Mouse (Mus musculus) liver, embryonic 16.5 days (tissue): ENCODE data around the gene Olfr322. TPM values are rescaled to one million over a fixed set of nuclear protein-coding genes. Genes with fewer than 3 reads are reported as not detected.

Source experiments
- ATAC-seq: fragments of 200-750 bp; cut with Nextera tagmentation; 2 replicates; pipeline ENCODE4 v1.8.0; 2017; ENCODE audit warnings: low read depth, mild to moderate bottlenecking, moderate number of reproducible peaks, moderate library complexity
- H3K27ac ChIP-seq: fragments of 300-500 bp; sonication (generic); 2 replicates; pipeline ENCODE4 v1.5.1; 2014; ENCODE audit warnings: mild to moderate bottlenecking, low read length
- H3K27me3 ChIP-seq: fragments of 300-500 bp; sonication (generic); 2 replicates; pipeline ENCODE4 v1.6.1; 2014; ENCODE audit warnings: low read depth, low read length, mixed read lengths; ENCODE audit not compliant: control insufficient read depth, insufficient read depth
- H3K36me3 ChIP-seq: fragments of 300-500 bp; sonication (generic); 2 replicates; pipeline ENCODE4 v1.6.1; 2014; ENCODE audit warnings: mild to moderate bottlenecking; ENCODE audit not compliant: control insufficient read depth, insufficient read depth
- H3K4me1 ChIP-seq: fragments of 300-500 bp; sonication (generic); 2 replicates; pipeline ENCODE4 v1.6.1; 2014; ENCODE audit warnings: low read depth, low read length, mixed read lengths; ENCODE audit not compliant: control insufficient read depth
- H3K4me2 ChIP-seq: fragments of 300-500 bp; sonication (generic); 2 replicates; pipeline ENCODE4 v1.6.1; 2014; ENCODE audit warnings: low read depth, low read length, mixed read lengths
- H3K4me3 ChIP-seq: fragments of 300-500 bp; sonication (generic); 2 replicates; pipeline ENCODE4 v1.5.1; 2014; ENCODE audit warnings: low read depth, mild to moderate bottlenecking, low read length
- H3K9ac ChIP-seq: fragments of 300-500 bp; sonication (generic); 2 replicates; pipeline ENCODE4 v1.6.1; 2014; ENCODE audit warnings: low read depth, low read length
- H3K9me3 ChIP-seq: fragments of 300-500 bp; sonication (generic); replicated peaks from 2 replicates; pipeline ENCODE4 v1.6.1; 2016; ENCODE audit warnings: low read length; ENCODE audit not compliant: control insufficient read depth
- WGBS: fragments of 180-500 bp; shearing (Covaris S2); extraction: QIAGEN DNeasy Blood & Tissue Kit; methylation state at CpG from one replicate; pipeline ENCODE4 v1.1.7; 2014; ENCODE audit not compliant: insufficient replicate concordance; 5-methylcytosine and 5-hydroxymethylcytosine counted together
- polyA plus RNA-seq: library from polyadenylated mRNA; unstranded; fragments of >200 nt; fragmentation: Nextera tagmentation; extraction: Ambion mirVana; gene quantifications from 2 replicates; pipeline ENCODE4 v1.2.1, GENCODE M21; 2015

The Olfr322 gene
- 0.08 TPM in 1 of 2 replicates, not detected in the other for polyA plus RNA-seq

- Histone ChIP-seq H3K4me2 (no peak within 1 kb of the TSS), H3K9me3 (no peaks in the 10 kb centered on the region), H3K36me3 (no peaks in the 10 kb centered on the region), H3K27me3 (no peaks in the 10 kb centered on the region), H3K27ac (no peak within 1 kb of the TSS), H3K9ac (no peak within 1 kb of the TSS), H3K4me3 (no peak within 1 kb of the TSS), H3K4me1 (no peaks in the 10 kb centered on the region)
- 75% methylated on average over 4 of the region's 4 CpGs for WGBS
- no peak for ATAC-seq
Observed at GRCm38 (mm10) chr11:58658596-58658995, at the start of gene Olfr322. Gene Olfr322, plus strand, starts transcription at chr11:58658782.

DNA sequence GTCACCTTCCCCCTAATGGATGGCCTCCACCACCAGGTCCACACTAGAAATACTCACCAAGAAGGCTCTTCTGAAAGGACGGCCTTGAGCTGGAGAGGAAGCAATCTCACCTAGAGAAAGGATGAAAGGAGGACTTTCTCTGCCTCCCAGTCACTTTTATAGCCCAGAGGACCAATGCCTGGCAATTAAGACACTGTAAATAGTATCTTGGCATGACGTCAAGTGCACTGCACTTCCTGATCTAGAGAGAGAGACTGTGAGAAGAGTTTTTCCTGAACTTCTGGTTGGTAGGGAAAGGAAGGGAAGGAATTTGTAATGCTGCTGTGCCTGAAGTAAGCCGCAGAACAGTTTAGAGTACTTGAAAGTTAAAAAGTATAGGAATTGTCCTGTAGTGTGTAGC is 45.2 kb upstream of the Olfr322 start:
- Histone ChIP-seq H3K9me3 (no peaks in the 10 kb centered on the region), H3K4me2 (no peak overlapping the region), H3K27me3 (no peaks in the 10 kb centered on the region), H3K4me1 (no peaks in the 10 kb centered on the region), H3K27ac (no peak overlapping the region), H3K4me3 (no peak overlapping the region), H3K9ac (no peak overlapping the region), H3K36me3 (no peaks in the 10 kb centered on the region)
- WGBS: 40% methylated on average over 3 of the region's 3 CpGs
- no peak for ATAC-seq

DNA sequence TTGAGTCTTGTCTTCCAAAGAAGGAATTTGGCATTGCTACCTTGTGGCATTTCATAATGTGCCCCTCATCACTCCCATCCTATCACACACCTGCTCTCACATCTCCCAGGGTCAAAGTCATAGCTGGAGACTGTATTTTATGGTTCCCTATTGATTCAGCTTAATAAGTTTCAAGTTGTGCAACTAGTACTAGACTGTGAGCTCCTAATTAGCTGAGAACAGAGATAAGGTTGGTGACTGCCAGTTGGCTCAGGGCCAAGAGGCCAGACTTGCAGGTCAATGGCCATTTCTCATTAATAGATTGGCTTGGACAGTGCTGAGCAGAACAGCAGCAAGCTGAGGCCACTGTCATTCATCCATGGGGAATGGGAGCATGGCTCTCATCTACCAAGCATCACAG is 44.1 kb upstream of the Olfr322 start:
- Histone ChIP-seq H3K4me1 (no peaks in the 10 kb centered on the region), H3K4me2 (no peak overlapping the region), H3K36me3 (no peaks in the 10 kb centered on the region), H3K4me3 (no peak overlapping the region), H3K27ac (no peak overlapping the region), H3K27me3 (no peaks in the 10 kb centered on the region), H3K9ac (no peak overlapping the region), H3K9me3 (no peaks in the 10 kb centered on the region)
- no peak for ATAC-seq

DNA sequence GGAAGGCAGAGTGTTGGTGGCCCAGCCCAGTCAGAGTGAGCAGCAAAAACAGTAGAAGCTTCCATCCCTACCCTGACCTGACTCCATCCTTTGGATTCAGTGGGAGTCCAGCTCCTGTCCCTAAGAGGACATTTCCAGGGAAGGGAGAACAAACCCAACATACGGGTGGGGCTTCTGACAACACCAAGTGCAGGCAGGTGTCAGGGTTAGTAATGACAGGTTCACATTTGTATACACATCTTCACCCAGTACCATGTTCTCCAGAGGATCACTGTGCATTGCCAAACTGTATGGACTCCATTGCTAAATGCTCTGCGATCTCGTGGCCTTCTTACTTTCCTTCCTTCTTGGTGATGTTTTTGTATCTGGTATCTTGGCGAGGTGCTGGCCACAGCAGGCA is 42.6 kb upstream of the Olfr322 start, which contains the start of gene 2210407C18Rik:
Gene 2210407C18Rik (minus strand): TSS at position 101 of the 400 bp plus-strand sequence.
- no peaks in the 10 kb centered on the region for H3K9me3 ChIP-seq
- no peak within 1 kb of the TSS for H3K9ac ChIP-seq
- H3K27ac ChIP-seq: no peak within 1 kb of the TSS
- no peak for ATAC-seq
- H3K27me3 ChIP-seq: no peaks in the 10 kb centered on the region
- no peak within 1 kb of the TSS for H3K4me2 ChIP-seq
- H3K36me3 ChIP-seq: no peaks in the 10 kb centered on the region
- 63% methylated on average over 4 of the region's 4 CpGs for WGBS
- no peaks in the 10 kb centered on the region for H3K4me1 ChIP-seq
- no peak within 1 kb of the TSS for H3K4me3 ChIP-seq

GRCm38 (mm10) chr11:58618369-58618768 is 40.2 kb upstream of the Olfr322 start:
- Histone ChIP-seq H3K27ac (no peak overlapping the region), H3K9me3 (no peaks in the 10 kb centered on the region), H3K36me3 (no peaks in the 10 kb centered on the region), H3K4me3 (no peak overlapping the region), H3K4me2 (no peak overlapping the region), H3K4me1 (no peaks in the 10 kb centered on the region), H3K9ac (no peak overlapping the region), H3K27me3 (no peaks in the 10 kb centered on the region)
- WGBS: 50% methylated on average over 3 of the region's 3 CpGs
- ATAC-seq: no peak

DNA sequence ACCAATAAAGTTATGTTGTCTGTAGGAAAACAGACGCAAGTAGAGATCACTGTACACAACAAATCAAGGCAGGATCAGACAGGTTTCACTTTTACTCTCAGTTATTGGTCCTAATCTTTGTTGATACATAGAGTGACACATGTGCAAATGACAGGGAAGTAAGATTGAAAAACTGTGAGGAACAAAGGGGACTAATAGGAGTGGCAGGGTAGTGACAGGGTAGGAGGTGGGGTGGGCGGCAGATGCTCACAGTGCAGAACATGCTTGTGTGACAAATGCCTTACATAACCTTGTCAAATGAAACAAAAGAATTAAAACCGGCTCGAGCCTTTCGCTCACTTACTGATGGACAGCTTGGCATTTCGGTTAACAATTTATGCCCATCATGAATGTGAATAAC is 39.8 kb upstream of the Olfr322 start:
- Histone ChIP-seq H3K4me2 (no peak overlapping the region), H3K27ac (no peak overlapping the region), H3K4me1 (no peaks in the 10 kb centered on the region), H3K36me3 (no peaks in the 10 kb centered on the region), H3K27me3 (no peaks in the 10 kb centered on the region), H3K9ac (no peak overlapping the region), H3K4me3 (no peak overlapping the region), H3K9me3 (no peaks in the 10 kb centered on the region)
- no peak for ATAC-seq
- 59% methylated on average over 6 of the region's 6 CpGs for WGBS

DNA sequence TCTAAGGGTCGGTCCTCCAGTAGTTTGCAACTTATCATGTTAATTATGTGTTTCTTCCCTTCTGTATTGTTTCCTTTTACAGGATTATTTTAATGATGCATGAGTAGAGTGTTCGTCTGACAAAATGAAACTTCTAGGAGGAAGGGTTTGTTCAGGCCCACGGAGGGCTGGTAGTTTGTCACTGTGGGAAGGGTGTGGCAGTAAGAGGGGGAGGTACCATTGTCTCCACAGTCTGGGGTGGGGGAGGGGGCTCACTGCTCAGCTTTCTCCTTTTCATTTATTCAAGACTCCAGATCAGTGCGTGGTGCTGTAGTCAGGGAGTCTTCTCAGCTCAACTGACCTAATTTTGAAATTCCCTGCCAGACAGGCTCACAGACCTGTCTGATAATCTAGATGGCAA is 32.4 kb upstream of the Olfr322 start:
- Histone ChIP-seq H3K4me1 (no peaks in the 10 kb centered on the region), H3K36me3 (no peaks in the 10 kb centered on the region), H3K4me3 (no peak overlapping the region), H3K27me3 (no peaks in the 10 kb centered on the region), H3K9me3 (no peaks in the 10 kb centered on the region), H3K9ac (no peak overlapping the region), H3K27ac (no peak overlapping the region), H3K4me2 (no peak overlapping the region)
- ATAC-seq: no peak
- WGBS: 39% methylated on average over 4 of the region's 4 CpGs

DNA sequence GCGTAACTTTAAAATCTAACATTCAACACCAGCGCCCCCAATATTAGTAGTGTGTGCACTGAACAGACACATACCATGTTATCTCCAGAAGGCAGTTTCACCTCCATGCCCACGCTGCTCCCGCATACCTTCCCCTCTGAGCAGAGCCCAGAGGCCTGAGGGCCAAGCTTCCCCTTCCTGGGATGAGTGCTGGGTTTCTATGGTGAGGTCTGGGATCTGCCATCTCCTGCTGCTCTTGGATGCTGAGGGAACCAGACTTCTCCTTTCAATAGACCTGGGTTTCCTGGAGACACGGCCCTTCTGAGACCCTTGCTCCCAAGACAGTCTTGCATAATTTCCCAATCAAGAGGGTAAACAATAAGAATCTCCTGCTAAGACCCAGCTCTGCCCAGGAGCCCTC is 28.2 kb upstream of the Olfr322 start, which contains the start of gene Olfr323:
Gene Olfr323 (minus strand): TSS at position 101 of the 400 bp plus-strand sequence.
- ATAC-seq: no peak
- WGBS: 51% methylated on average over 5 of the region's 5 CpGs
- Histone ChIP-seq H3K9ac (no peak within 1 kb of the TSS), H3K4me3 (no peak within 1 kb of the TSS), H3K36me3 (no peaks in the 10 kb centered on the region), H3K27me3 (no peaks in the 10 kb centered on the region), H3K4me2 (no peak within 1 kb of the TSS), H3K9me3 (no peaks in the 10 kb centered on the region), H3K4me1 (no peaks in the 10 kb centered on the region), H3K27ac (no peak within 1 kb of the TSS)

DNA sequence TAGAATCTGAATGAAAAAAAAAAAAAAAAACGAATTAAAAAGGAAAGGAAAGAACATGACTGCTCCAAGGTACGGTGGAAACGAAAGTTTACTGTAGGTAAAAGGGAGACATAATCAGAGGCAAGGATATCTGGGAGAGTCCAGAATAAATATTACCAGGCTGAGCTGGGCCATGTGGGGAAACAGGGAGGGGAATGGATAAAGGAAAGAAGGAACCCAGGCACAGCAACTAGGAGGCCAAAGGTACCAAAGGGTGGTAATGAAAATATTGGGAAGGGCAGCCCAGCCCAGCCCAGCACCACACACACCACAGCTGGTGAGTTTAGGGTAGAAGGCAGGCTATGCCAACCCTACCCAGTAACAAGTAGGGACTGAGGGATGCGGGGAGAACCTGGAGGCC is 23.7 kb upstream of the Olfr322 start:
- ATAC-seq: no peak
- 51% methylated on average over 4 of the region's 4 CpGs for whole genome bisulfite sequencing
- Histone ChIP-seq H3K9ac (no peak overlapping the region), H3K36me3 (no peaks in the 10 kb centered on the region), H3K4me2 (no peak overlapping the region), H3K4me3 (no peak overlapping the region), H3K27me3 (no peaks in the 10 kb centered on the region), H3K9me3 (no peaks in the 10 kb centered on the region), H3K27ac (no peak overlapping the region), H3K4me1 (peaks cover 10% of the 10 kb centered on the region)
